Mouse (Mus musculus): ENCODE measurements around the gene Ankrd6. TPM values are rescaled to one million over a fixed set of nuclear protein-coding genes. Genes with fewer than 3 reads are reported as not detected.

The Ankrd6 gene
- total and polyA plus RNA-seq, 3 experiments = 1.1 to 1.8 TPM; not detected in 1

DNA sequence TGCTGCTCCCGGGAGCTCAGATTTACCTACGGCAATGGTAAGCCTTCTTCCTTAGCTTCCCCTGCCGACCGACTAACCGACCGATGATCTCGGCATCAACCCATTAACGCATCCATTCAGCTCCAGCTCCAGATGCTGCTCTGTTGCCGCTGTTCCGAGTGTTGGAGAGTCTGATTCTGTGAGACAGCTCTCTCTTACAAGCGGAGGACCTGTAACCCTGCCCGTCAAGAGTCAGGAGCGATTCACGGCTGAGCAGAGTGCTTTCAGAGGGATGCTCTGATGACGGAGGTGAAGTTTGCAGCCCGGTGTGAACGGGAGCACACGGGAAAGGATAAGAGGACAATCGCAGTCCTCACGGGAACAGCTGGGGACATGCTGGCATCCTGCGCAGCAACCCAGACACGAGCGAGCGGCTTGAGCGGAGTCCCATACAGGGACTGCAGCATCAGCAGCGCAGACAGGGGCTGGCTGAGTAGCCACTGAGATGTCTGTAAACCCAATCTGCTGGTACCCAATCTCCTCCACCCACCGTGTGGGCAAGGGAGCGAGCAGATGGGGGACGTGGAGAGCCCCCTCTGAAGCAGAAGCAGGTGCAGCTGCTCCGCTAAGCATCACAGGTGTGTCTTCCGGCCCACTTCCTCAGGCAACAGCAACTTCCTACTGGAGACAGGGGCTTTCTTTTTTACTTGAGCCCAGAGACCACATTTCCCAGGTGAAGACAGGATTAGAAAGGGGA is 86.3 kb downstream of the Ankrd6 start:
- Histone ChIP-seq H3K79me2 (ENCODE audit: control insufficient read depth, insufficient read depth, low read length, poor library complexity) (no peaks in the 10 kb centered on the region; the same call in 1 of the 2 replicates), H3K36me3 (ENCODE audit: control insufficient read depth in 1 of 2, insufficient read depth in 2 of 2, low read length in 2 of 2) (peaks cover 0 to 16% of the 10 kb centered on the region in 2 experiments; a peak in 2 of 4 replicates), H3K4me3 (ENCODE audit: control insufficient read depth in 1 of 2, insufficient read depth in 1 of 2, low read depth in 2 of 2, low read length in 2 of 2) (no peak overlapping the region), H3K27me3 (ENCODE audit: control insufficient read depth in 1 of 2, insufficient read depth in 2 of 2, low read length in 2 of 2) (no peaks in the 10 kb centered on the region), H3K27ac (ENCODE audit: control insufficient read depth, low read depth, low read length) (no peak overlapping the region), H3K9ac (ENCODE audit: control insufficient read depth, low read depth, low read length, poor library complexity, severe bottlenecking) (no peak overlapping the region), H3K4me1 (ENCODE audit: control insufficient read depth in 1 of 2, insufficient read depth in 2 of 2, low read length in 2 of 2) (peaks cover 10 to 38% of the 10 kb centered on the region in 2 experiments), H3K9me3 (replicated peaks; ENCODE audit: insufficient read depth, low read length) (no peaks in the 10 kb centered on the region)
- no peak for DNase-seq (ENCODE audit: low read depth, low spot score)
- TF ChIP-seq ZC3H11A (IDR thresholded peaks at IDR 0.05; ENCODE audit: low read depth, low read length) (no peak), RAD21 (IDR thresholded peaks at IDR 0.05; ENCODE audit: low read depth, low read length) (no peak), E2F4 (IDR thresholded peaks at IDR 0.05; ENCODE audit: borderline replicate concordance, low read depth, low read length) (no peak), USF2 (IDR thresholded peaks at IDR 0.05; ENCODE audit: borderline replicate concordance in 1 of 2, insufficient read depth in 1 of 2, low read depth in 1 of 2, low read length in 2 of 2) (no peak), HCFC1 (IDR thresholded peaks at IDR 0.05; ENCODE audit: low read depth, low read length) (no peak), NELFE (IDR thresholded peaks at IDR 0.05; ENCODE audit: low read depth, low read length) (no peak), GABPA (IDR thresholded peaks at IDR 0.05; ENCODE audit: low read depth, low read length) (no peak), CTCF (IDR thresholded peaks at IDR 0.05 in 2 of 3, conservative IDR thresholded peaks at IDR 0.05 in 1 of 3; ENCODE audit: control insufficient read depth in 1 of 3, insufficient read depth in 1 of 3, low read depth in 2 of 3, low read length in 3 of 3, poor library complexity in 1 of 3, severe bottlenecking in 1 of 3) (no peak), MEF2A (IDR thresholded peaks at IDR 0.05; ENCODE audit: extremely low read depth, insufficient replicate concordance, low read depth, low read length, poor library complexity, severe bottlenecking) (no peak), BHLHE40 (IDR thresholded peaks at IDR 0.05; ENCODE audit: borderline replicate concordance, low read depth, low read length) (no peak), ZMIZ1 (IDR thresholded peaks at IDR 0.05; ENCODE audit: low read depth, low read length) (no peak), MXI1 (IDR thresholded peaks at IDR 0.05; ENCODE audit: low read depth, low read length) (no peak), RCOR1 (IDR thresholded peaks at IDR 0.05; ENCODE audit: low read depth, low read length) (no peak), ELF1 (IDR thresholded peaks at IDR 0.05; ENCODE audit: low read depth, low read length) (no peak), POLR2A (IDR thresholded peaks at IDR 0.05; ENCODE audit: control insufficient read depth in 1 of 2, insufficient read depth in 1 of 2, low read depth in 1 of 2, low read length in 2 of 2, poor library complexity in 1 of 2) (no peak), MAZ (IDR thresholded peaks at IDR 0.05; ENCODE audit: low read depth, low read length) (no peak), GATA1 (IDR thresholded peaks at IDR 0.05; ENCODE audit: low read depth, low read length) (no peak), SIN3A (IDR thresholded peaks at IDR 0.05; ENCODE audit: low read length) (no peak), MYC (IDR thresholded peaks at IDR 0.05; ENCODE audit: low read depth, low read length) (no peak)
